Mouse (Mus musculus) embryonic facial prominence, embryonic 13.5 days (tissue): ENCODE results near the gene Nrn1. TPM values are rescaled to one million over a fixed set of nuclear protein-coding genes. Genes with fewer than 3 reads are reported as not detected.

ENCODE experiments used
- ATAC-seq: fragments of 200-750 bp; cut with Nextera tagmentation; 2 replicates; pipeline ENCODE4 v1.8.0; 2017; ENCODE audit warnings: low read depth; ENCODE audit not compliant: insufficient number of reproducible peaks, insufficient read depth, low FRiP score, low TSS enrichment
- H3K27ac ChIP-seq: fragments of 300-500 bp; sonication (generic); 2 replicates; pipeline ENCODE4 v1.5.1; 2015; ENCODE audit warnings: moderate library complexity, mild to moderate bottlenecking, inconsistent platforms
- H3K27me3 ChIP-seq: fragments of 300-500 bp; sonication (generic); 2 replicates; pipeline ENCODE4 v1.6.1; 2015; ENCODE audit warnings: mild to moderate bottlenecking, inconsistent platforms
- H3K36me3 ChIP-seq: fragments of 300-500 bp; sonication (generic); 2 replicates; pipeline ENCODE4 v1.6.1; 2015; ENCODE audit warnings: mild to moderate bottlenecking, inconsistent platforms
- H3K4me1 ChIP-seq: fragments of 300-500 bp; sonication (generic); 2 replicates; pipeline ENCODE4 v1.6.1; 2015; ENCODE audit warnings: inconsistent platforms
- H3K4me2 ChIP-seq: fragments of 300-500 bp; sonication (generic); 2 replicates; pipeline ENCODE4 v1.6.1; 2015; ENCODE audit warnings: moderate library complexity, mild to moderate bottlenecking, inconsistent platforms
- H3K4me3 ChIP-seq: fragments of 300-500 bp; sonication (generic); 2 replicates; pipeline ENCODE4 v1.5.1; 2015; ENCODE audit warnings: mild to moderate bottlenecking, inconsistent platforms
- H3K9ac ChIP-seq: fragments of 300-500 bp; sonication (generic); 2 replicates; pipeline ENCODE4 v1.6.1; 2015; ENCODE audit warnings: mild to moderate bottlenecking, inconsistent platforms
- H3K9me3 ChIP-seq: fragments of 300-500 bp; sonication (generic); 2 replicates; pipeline ENCODE4 v1.6.1; 2016; ENCODE audit warnings: inconsistent platforms
- WGBS: fragments of 180-500 bp; shearing (Covaris S2); methylation state at CpG from one replicate; pipeline ENCODE4 v1.1.7; 2015; ENCODE audit warnings: mixed read lengths; 5-methylcytosine and 5-hydroxymethylcytosine counted together
- polyA plus RNA-seq: library from polyadenylated mRNA; unstranded; fragments of >200 nt; fragmentation: Nextera tagmentation; extraction: Ambion mirVana; gene quantifications from 2 replicates; pipeline ENCODE4 v1.2.1, GENCODE M21; 2015

The Nrn1 gene
- polyA plus RNA-seq, 1 experiment from 2014 or later = 1.7 TPM

DNA sequence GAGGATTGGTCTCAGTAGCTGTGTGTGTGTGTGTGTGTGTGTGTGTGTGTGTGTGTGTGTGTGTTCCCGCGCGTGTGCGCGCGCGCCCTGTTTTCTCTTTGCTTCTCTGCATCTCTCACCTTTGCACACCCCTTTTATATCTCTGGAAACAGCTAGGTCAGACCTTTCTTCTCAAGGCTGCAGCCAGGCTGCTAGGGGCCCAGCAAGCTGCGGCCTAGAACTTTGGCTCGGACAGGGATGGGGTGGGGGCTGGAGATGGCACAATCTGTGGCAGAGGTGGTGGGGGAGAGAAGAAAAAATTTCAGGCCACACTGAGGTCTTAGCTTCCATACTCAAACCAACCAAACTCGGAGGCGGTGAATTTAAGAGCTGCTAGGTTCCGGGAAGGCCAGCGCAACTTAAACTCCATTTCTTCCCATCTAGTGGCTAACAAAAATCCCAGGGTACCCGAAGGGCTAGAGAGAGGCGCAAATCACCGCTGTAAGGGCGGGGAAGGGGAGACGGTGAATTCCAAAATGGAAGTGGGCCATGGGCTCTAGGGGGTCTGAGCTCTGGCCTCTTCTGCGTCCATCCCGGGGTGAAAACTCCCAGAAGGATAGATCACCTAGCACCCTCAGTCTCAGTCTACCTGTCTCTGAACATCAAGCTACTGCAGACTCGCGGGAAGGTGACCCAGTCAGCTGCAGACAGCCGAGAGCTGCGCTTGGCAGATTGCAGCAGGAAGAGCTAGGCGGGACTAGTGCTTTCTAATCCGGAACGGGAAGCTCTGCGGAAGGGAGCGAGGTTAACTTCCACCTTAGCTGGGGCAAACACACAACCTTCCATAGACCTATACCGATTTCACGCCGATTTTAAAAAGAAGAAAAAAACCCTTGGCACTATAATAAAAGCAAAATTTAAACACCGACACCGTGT lies 3.7 kb downstream of the Nrn1 start:
- H3K27me3 ChIP-seq = peaks cover 97% of the 10 kb centered on the region
- no peak for ATAC-seq
- H3K4me1 ChIP-seq = peaks cover 36% of the 10 kb centered on the region
- H3K4me2 ChIP-seq = peak overlapping the region; percentile 58
- H3K36me3 ChIP-seq = no peaks in the 10 kb centered on the region
- WGBS = 2% methylated on average over 34 of the region's 34 CpGs
- peak overlapping the region; percentile 36 for H3K4me3 ChIP-seq
- H3K9me3 ChIP-seq = no peaks in the 10 kb centered on the region
- H3K9ac ChIP-seq = 0 out of 2 replicates have a peak overlapping the region, but pooled peaks have one; percentile 36
- no peak overlapping the region for H3K27ac ChIP-seq

GRCm38 (mm10) chr13:36730341-36730761 lies 4.6 kb downstream of the Nrn1 start:
- Histone ChIP-seq H3K4me1 (peaks cover 30% of the 10 kb centered on the region), H3K9me3 (no peaks in the 10 kb centered on the region), H3K27ac (no peak overlapping the region), H3K9ac (no peak overlapping the region), H3K4me3 (no peak overlapping the region), H3K27me3 (peaks cover 98% of the 10 kb centered on the region), H3K4me2 (no peak overlapping the region), H3K36me3 (no peaks in the 10 kb centered on the region)
- 4% methylated on average over 14 of the region's 14 CpGs for WGBS
- ATAC-seq = no peak

DNA sequence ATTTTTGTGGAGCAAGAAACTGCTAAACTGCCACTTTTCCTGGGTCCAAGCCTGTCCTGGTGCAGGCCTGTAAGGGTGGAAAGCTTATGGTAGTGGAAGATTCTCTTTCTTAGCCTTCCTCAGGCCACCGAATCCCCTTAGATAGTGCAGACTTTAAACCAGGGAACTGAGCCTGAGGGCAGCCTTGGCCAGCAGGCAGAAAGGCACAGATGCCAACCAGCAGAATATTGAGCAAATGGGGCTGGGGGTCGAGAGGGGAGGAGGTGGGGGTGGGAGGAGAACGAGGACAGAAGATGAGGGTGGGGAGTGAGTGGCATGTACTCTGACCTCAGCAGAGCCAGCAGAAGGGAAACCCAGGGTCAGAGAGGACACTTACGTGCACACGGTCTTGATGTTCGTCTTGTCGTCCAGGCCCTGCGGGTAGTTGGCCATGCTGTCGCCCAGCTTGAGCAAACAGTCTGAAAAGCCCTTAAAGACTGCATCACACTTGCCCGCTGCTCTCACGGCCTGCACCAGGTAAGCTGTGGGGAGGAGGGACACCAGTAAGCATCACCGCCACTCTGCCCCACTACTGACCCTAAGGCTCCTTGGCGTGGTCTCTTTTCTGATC lies 5.1 kb downstream of the Nrn1 start:
- 6% methylated on average over 13 of the region's 13 CpGs for WGBS
- H3K9me3 ChIP-seq = no peaks in the 10 kb centered on the region
- no peak overlapping the region for H3K4me3 ChIP-seq
- no peak overlapping the region for H3K9ac ChIP-seq
- H3K4me1 ChIP-seq = peaks cover 28% of the 10 kb centered on the region
- H3K4me2 ChIP-seq = no peak overlapping the region
- H3K27ac ChIP-seq = no peak overlapping the region
- no peaks in the 10 kb centered on the region for H3K36me3 ChIP-seq
- H3K27me3 ChIP-seq = peaks cover 98% of the 10 kb centered on the region
- ATAC-seq = no peak

DNA sequence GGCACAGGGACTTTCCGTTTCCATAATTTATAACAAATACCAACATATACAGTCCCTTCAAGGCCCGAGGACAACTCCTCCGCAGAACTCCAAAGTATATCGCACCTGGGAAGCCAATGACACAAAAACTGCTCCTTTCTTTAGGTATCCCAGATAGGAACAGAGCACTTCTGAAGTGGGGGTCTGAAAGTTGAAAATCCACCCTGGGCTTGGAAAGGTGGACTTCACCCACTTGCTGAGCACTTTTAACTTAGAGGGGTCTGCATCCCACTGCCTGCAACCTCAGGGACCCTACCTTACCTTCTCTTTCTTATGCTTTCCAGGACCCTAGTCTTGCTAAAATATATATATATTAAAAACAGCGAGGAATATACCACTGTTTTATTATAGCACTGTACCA lies 6.4 kb downstream of the Nrn1 start:
- no peak for ATAC-seq
- H3K4me3 ChIP-seq = no peak overlapping the region
- no peak overlapping the region for H3K27ac ChIP-seq
- peaks cover 35% of the 10 kb centered on the region for H3K4me1 ChIP-seq
- H3K27me3 ChIP-seq = peaks cover 98% of the 10 kb centered on the region
- no peaks in the 10 kb centered on the region for H3K36me3 ChIP-seq
- no peak overlapping the region for H3K9ac ChIP-seq
- no peak overlapping the region for H3K4me2 ChIP-seq
- no peaks in the 10 kb centered on the region for H3K9me3 ChIP-seq
- WGBS = 7% methylated on average over 5 of the region's 5 CpGs

DNA sequence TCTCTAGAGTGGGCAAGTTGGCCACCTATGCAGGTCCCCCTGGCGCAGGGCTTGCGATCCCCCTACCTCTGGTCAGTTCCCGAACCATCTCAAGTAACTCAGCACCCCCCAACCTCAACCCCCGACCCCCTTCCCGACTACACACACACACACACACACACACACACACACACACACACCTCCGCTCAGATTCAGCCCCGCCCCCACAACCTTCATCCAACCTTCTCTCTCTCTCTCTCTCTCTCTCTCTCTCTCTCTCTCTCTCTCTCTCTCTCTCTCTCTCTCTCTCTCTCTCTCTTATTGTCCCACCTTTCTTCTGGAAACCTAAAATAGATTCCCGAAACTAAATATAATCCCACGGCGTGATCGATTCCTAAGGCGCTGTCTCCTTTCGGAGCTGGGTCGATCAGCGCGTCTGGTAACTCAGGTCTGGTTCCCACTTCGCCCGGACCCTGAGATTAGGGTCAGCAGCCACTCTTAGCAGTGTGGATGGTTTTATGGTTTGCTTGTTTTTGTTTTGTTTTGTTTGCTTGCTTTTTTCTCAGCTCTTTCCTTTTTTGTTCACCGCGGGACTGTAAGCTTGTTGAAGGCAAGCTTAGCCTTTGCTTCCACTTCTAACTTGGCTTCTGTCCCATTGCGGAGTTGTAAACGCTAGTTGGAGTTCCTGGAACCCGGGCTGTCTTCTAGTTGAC lies 7.0 kb downstream of the Nrn1 start:
- H3K27me3 ChIP-seq = peaks cover 99% of the 10 kb centered on the region
- no peaks in the 10 kb centered on the region for H3K36me3 ChIP-seq
- peaks cover 35% of the 10 kb centered on the region for H3K4me1 ChIP-seq
- no peaks in the 10 kb centered on the region for H3K9me3 ChIP-seq
- ATAC-seq = no peak
- peak overlapping the region; percentile 35 for H3K4me3 ChIP-seq
- peak overlapping the region; percentile 57 for H3K4me2 ChIP-seq
- no peak overlapping the region for H3K27ac ChIP-seq
- H3K9ac ChIP-seq = no peak overlapping the region
- WGBS = 1% methylated on average over 23 of the region's 23 CpGs

DNA sequence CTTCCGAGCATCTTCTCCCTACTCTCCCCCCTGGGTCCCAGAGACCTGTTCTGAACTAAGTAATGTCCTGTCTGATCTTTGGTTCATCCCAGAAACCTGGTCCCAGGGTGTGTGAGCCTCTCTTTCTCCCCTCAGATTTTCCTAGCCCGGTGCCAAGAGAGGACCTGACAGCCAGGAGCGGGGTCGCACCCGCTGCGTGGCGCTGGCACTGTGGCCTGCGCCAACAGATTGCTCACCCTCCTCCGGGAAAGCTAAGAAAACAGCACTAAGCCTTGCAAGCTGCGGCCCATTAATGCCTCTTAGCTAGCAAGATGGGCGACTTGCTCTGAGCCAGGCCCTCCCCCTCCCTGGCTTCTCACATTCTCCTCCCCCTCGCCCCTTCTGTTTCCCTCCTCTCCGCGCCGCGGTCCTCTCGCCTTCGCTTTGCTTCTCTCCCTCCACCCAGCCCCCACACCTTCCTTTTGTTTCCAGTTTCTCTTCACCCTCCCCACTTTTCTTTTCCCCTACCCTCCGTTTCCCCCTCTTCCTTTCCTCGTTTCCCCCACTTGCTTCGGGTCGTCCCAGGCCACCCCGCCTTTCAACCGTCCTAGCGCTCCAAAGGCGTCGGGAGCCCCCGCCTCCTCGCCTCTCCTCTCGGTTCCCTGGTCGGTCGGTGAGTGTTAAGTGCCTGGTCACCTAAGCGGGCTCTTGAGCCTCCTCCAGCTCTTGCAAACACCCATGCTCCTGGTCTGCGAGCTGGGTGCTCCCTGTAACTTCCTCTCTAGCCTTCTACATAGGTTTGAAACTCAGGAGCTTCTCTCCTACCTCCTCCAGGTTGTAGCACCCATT lies 7.8 kb downstream of the Nrn1 start:
- H3K9me3 ChIP-seq = no peaks in the 10 kb centered on the region
- H3K4me2 ChIP-seq = peak overlapping the region; percentile 57
- H3K4me1 ChIP-seq = peaks cover 34% of the 10 kb centered on the region
- peaks cover 99% of the 10 kb centered on the region for H3K27me3 ChIP-seq
- WGBS = under 1% methylated on average over 34 of the region's 34 CpGs
- ATAC-seq = no peak
- no peaks in the 10 kb centered on the region for H3K36me3 ChIP-seq
- H3K27ac ChIP-seq = no peak overlapping the region
- 0 out of 2 replicates have a peak overlapping the region, but pooled peaks have one; percentile 32 for H3K9ac ChIP-seq
- peak overlapping the region; percentile 35 for H3K4me3 ChIP-seq

- Histone ChIP-seq H3K4me1 (peaks cover 29% of the 10 kb centered on the region), H3K4me3 (peak overlapping the region; percentile 35), H3K27me3 (peaks cover 99% of the 10 kb centered on the region), H3K27ac (no peak overlapping the region), H3K9ac (0 out of 2 replicates have a peak overlapping the region, but pooled peaks have one; percentile 32), H3K36me3 (no peaks in the 10 kb centered on the region), H3K9me3 (no peaks in the 10 kb centered on the region), H3K4me2 (peak overlapping the region; percentile 57)
- WGBS = 0% methylated on average over 24 of the region's 24 CpGs
- ATAC-seq = no peak
These were observed 8.4 kb downstream of the Nrn1 start for GRCm38 (mm10) chr13:36726551-36726950.

- 3% methylated on average over 8 of the region's 8 CpGs for WGBS
- peaks cover 99% of the 10 kb centered on the region for H3K27me3 ChIP-seq
- H3K27ac ChIP-seq = no peak overlapping the region
- H3K4me1 ChIP-seq = peaks cover 27% of the 10 kb centered on the region
- no peaks in the 10 kb centered on the region for H3K36me3 ChIP-seq
- H3K9ac ChIP-seq = no peak overlapping the region
- no peak overlapping the region for H3K4me3 ChIP-seq
- H3K4me2 ChIP-seq = no peak overlapping the region
- ATAC-seq = no peak
- H3K9me3 ChIP-seq = no peaks in the 10 kb centered on the region
These were observed 9.1 kb downstream of the Nrn1 start for GRCm38 (mm10) chr13:36725881-36726280.

DNA sequence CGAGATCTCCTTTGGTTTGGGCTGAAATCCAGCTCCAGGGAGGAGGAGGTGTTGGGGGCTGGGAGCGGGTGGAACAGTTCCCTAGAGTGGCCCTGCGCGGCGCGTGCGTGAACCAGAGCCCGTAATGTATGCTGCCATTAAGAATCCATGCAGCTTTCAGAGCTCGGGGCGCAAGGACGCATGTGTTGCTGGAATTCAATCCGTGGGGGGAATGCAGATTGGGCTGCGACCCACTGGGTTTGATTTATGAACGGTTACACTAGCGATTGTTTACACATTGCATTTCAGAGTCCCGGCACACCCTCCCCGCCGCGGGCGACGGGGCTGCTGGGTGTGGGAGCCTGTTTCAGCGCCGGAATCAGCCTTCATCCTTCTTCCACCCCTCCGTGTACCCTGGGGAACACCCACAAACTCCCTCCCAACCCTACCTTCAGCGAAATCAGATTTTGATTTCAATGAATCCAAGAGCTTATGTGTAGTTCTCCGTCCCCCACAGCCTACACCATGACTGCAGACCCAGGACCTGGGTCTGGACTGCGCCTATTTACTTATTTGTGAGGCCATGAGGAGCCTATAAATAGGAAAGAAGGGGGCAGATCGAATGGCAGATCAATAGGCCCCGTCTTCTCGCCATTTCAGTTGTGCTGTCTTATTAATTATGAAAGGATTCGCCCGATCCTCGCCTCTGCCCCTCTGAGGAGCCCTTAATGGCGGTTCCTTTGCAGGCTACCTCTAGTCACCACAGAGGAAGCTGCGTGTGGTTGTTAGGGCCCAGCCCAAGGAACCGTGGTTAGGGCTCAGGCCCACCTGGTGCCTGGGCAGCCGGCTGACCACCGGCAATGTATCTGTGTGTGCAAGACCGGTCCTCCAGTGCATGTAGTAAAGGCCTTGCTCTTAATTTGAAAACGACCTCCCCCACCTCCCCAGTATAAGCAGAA lies 10.1 kb downstream of the Nrn1 start:
- H3K27ac ChIP-seq = no peak overlapping the region
- no peak for ATAC-seq
- peak overlapping the region; percentile 35 for H3K4me3 ChIP-seq
- H3K4me2 ChIP-seq = peak overlapping the region; percentile 58
- WGBS = 1% methylated on average over 40 of the region's 40 CpGs
- peaks cover 27% of the 10 kb centered on the region for H3K4me1 ChIP-seq
- peaks cover 99% of the 10 kb centered on the region for H3K27me3 ChIP-seq
- H3K36me3 ChIP-seq = no peaks in the 10 kb centered on the region
- no peaks in the 10 kb centered on the region for H3K9me3 ChIP-seq
- H3K9ac ChIP-seq = peak overlapping the region; percentile 11

DNA sequence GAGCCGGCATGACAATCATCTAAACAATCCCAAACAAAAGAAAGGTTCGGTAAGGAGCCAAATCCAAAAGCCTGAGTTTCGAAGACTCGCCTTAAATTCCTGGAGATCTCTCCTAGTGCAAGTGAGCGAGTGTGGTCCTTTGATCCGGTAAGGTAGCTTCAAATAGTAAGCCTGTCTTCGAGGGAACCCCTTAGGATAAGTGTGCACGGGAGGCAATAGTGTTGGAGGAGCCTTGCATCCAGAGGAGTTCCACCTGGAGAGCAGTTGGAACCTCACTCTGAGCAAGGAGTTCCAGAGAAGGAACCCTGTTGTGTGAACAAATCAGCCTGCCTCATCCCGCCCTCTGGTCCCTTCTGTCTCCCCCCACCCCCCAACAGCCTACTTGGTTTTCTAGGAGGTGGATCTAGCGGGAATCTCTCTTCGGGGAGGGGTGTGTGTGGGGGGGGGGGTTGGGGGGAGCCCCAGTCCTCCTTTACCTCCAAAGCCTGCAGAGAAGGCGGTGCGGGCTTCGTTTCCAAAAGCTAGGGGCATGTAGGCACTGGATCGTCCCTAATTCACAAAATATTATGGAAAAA lies 11.1 kb downstream of the Nrn1 start:
- no peak overlapping the region for H3K27ac ChIP-seq

More for the DNA sequence above, 11.1 kb downstream of the Nrn1 start:
- Histone ChIP-seq H3K36me3 (no peaks in the 10 kb centered on the region), H3K27me3 (peaks cover 97% of the 10 kb centered on the region), H3K4me2 (peak overlapping the region; percentile 58), H3K4me3 (peak overlapping the region; percentile 35), H3K9me3 (no peaks in the 10 kb centered on the region), H3K9ac (no peak overlapping the region), H3K4me1 (peaks cover 27% of the 10 kb centered on the region)
- ATAC-seq = no peak
- WGBS = 2% methylated on average over 15 of the region's 15 CpGs
